Mouse (Mus musculus): ENCODE measurements at regions not wholly inside any gene's neighbourhood (a gene's known extent, or its start where the extent isn't known, plus 50 kb on each side); places are given as distances from the start of the nearest gene placed in this dataset.
A peak's percentile ranks its signal among the peaks of the same experiment; 100 is the strongest.
"Not testable (repeated sequence)": the region's sequence is repeated elsewhere in the genome, so short reads cannot be mapped to it uniquely, and the experiment has no call there.

- Histone ChIP-seq H3K9me3 (ENCODE audit: low read length) (no peaks in the 10 kb centered on the region), H3K4me3 (replicated peaks; ENCODE audit: low read length) (no peak overlapping the region)
- TF ChIP-seq CTCF (conservative IDR thresholded peaks at IDR 0.05; ENCODE audit: low read length): no peak
- TF ChIP-seq POU5F1 (IDR thresholded peaks at IDR 0.05; ENCODE audit: borderline replicate concordance, low read length): no peak
- TF ChIP-seq NANOG (IDR thresholded peaks at IDR 0.05; ENCODE audit: borderline replicate concordance, low read length): no peak
Observed at GRCm38 (mm10) chr3:53737161-53737560, 80.0 kb upstream of the Frem2 start.

GRCm38 (mm10) chr3:53735607-53736006, 78.5 kb upstream of the Frem2 start:
- H3K27me3 ChIP-seq (ENCODE audit: insufficient read depth, low read length); H3K36me3 ChIP-seq (ENCODE audit: insufficient read depth, low read length); H3K4me1 ChIP-seq (replicated peaks; ENCODE audit: low read depth, low read length); H3K9me3 ChIP-seq (ENCODE audit: low read length); H3K4me3 ChIP-seq (replicated peaks; ENCODE audit: low read length): not testable (repeated sequence)

More at GRCm38 (mm10) chr3:53737161-53737560, 80.0 kb upstream of the Frem2 start:
- Histone ChIP-seq H3K27me3 (ENCODE audit: insufficient read depth, low read length) (no peaks in the 10 kb centered on the region), H3K36me3 (ENCODE audit: insufficient read depth, low read length) (no peaks in the 10 kb centered on the region), H3K4me1 (replicated peaks; ENCODE audit: low read depth, low read length) (no peaks in the 10 kb centered on the region)

GRCm38 (mm10) chr3:53735147-53735546, 78.0 kb upstream of the Frem2 start:
- Histone ChIP-seq H3K36me3 (ENCODE audit: insufficient read depth, low read length) (no peaks in the 10 kb centered on the region), H3K27me3 (ENCODE audit: insufficient read depth, low read length) (no peaks in the 10 kb centered on the region), H3K4me3 (replicated peaks; ENCODE audit: low read length) (no peak overlapping the region), H3K9me3 (ENCODE audit: low read length) (no peaks in the 10 kb centered on the region), H3K4me1 (replicated peaks; ENCODE audit: low read depth, low read length) (no peaks in the 10 kb centered on the region)
- TF ChIP-seq CTCF (conservative IDR thresholded peaks at IDR 0.05; ENCODE audit: low read length) (peak; percentile 35), POU5F1 (IDR thresholded peaks at IDR 0.05; ENCODE audit: borderline replicate concordance, low read length) (no peak)

GRCm38 (mm10) chr3:53730440-53730839, 73.3 kb upstream of the Frem2 start:
- no peak for TF ChIP-seq NANOG (IDR thresholded peaks at IDR 0.05; ENCODE audit: borderline replicate concordance, low read length)
- TF ChIP-seq CTCF (conservative IDR thresholded peaks at IDR 0.05; ENCODE audit: low read length): no peak
- no peak for TF ChIP-seq POU5F1 (IDR thresholded peaks at IDR 0.05; ENCODE audit: borderline replicate concordance, low read length)
- H3K9me3 ChIP-seq (ENCODE audit: low read length): peaks cover 7% of the 10 kb centered on the region
- H3K27me3 ChIP-seq (ENCODE audit: insufficient read depth, low read length): no peaks in the 10 kb centered on the region
- no peaks in the 10 kb centered on the region for H3K36me3 ChIP-seq (ENCODE audit: insufficient read depth, low read length)
- H3K4me3 ChIP-seq (replicated peaks; ENCODE audit: low read length): no peak overlapping the region
- no peaks in the 10 kb centered on the region for H3K4me1 ChIP-seq (replicated peaks; ENCODE audit: low read depth, low read length)

GRCm38 (mm10) chr3:53729810-53730209, 72.7 kb upstream of the Frem2 start:
- no peaks in the 10 kb centered on the region for H3K27me3 ChIP-seq (ENCODE audit: insufficient read depth, low read length)
- H3K4me3 ChIP-seq (replicated peaks; ENCODE audit: low read length): no peak overlapping the region
- peaks cover 13% of the 10 kb centered on the region for H3K9me3 ChIP-seq (ENCODE audit: low read length)
- no peaks in the 10 kb centered on the region for H3K4me1 ChIP-seq (replicated peaks; ENCODE audit: low read depth, low read length)
- no peaks in the 10 kb centered on the region for H3K36me3 ChIP-seq (ENCODE audit: insufficient read depth, low read length)
- TF ChIP-seq NANOG (IDR thresholded peaks at IDR 0.05; ENCODE audit: borderline replicate concordance, low read length) (no peak), CTCF (conservative IDR thresholded peaks at IDR 0.05; ENCODE audit: low read length) (peak; percentile 82), POU5F1 (IDR thresholded peaks at IDR 0.05; ENCODE audit: borderline replicate concordance, low read length) (no peak)

GRCm38 (mm10) chr3:53729131-53729530, 72.0 kb upstream of the Frem2 start:
- TF ChIP-seq NANOG (IDR thresholded peaks at IDR 0.05; ENCODE audit: borderline replicate concordance, low read length) (no peak), POU5F1 (IDR thresholded peaks at IDR 0.05; ENCODE audit: borderline replicate concordance, low read length) (no peak), CTCF (conservative IDR thresholded peaks at IDR 0.05; ENCODE audit: low read length) (no peak)
- no peak overlapping the region for H3K4me3 ChIP-seq (replicated peaks; ENCODE audit: low read length)
- H3K36me3 ChIP-seq (ENCODE audit: insufficient read depth, low read length): no peaks in the 10 kb centered on the region
- no peaks in the 10 kb centered on the region for H3K4me1 ChIP-seq (replicated peaks; ENCODE audit: low read depth, low read length)
- H3K27me3 ChIP-seq (ENCODE audit: insufficient read depth, low read length): no peaks in the 10 kb centered on the region
- peaks cover 18% of the 10 kb centered on the region for H3K9me3 ChIP-seq (ENCODE audit: low read length)

- TF ChIP-seq POU5F1 (IDR thresholded peaks at IDR 0.05; ENCODE audit: borderline replicate concordance, low read length) (no peak), CTCF (conservative IDR thresholded peaks at IDR 0.05; ENCODE audit: low read length) (peak; percentile 59)
- no peaks in the 10 kb centered on the region for H3K27me3 ChIP-seq (ENCODE audit: insufficient read depth, low read length)
- H3K4me1 ChIP-seq (replicated peaks; ENCODE audit: low read depth, low read length): no peaks in the 10 kb centered on the region
- H3K4me3 ChIP-seq (replicated peaks; ENCODE audit: low read length): no peak overlapping the region
- H3K36me3 ChIP-seq (ENCODE audit: insufficient read depth, low read length): no peaks in the 10 kb centered on the region
- H3K9me3 ChIP-seq (ENCODE audit: low read length): peaks cover 26% of the 10 kb centered on the region
Observed at GRCm38 (mm10) chr3:53727737-53728136, 70.6 kb upstream of the Frem2 start.

- H3K27me3 ChIP-seq (ENCODE audit: insufficient read depth, low read length): no peaks in the 10 kb centered on the region
- TF ChIP-seq NANOG (IDR thresholded peaks at IDR 0.05; ENCODE audit: borderline replicate concordance, low read length): no peak
- TF ChIP-seq CTCF (conservative IDR thresholded peaks at IDR 0.05; ENCODE audit: low read length): no peak
- no peak for TF ChIP-seq POU5F1 (IDR thresholded peaks at IDR 0.05; ENCODE audit: borderline replicate concordance, low read length)
- no peak overlapping the region for H3K4me3 ChIP-seq (replicated peaks; ENCODE audit: low read length)
Observed at GRCm38 (mm10) chr3:53707101-53707500, 49.9 kb upstream of the Frem2 start.

More at GRCm38 (mm10) chr3:53707101-53707500, 49.9 kb upstream of the Frem2 start:
- no peaks in the 10 kb centered on the region for H3K36me3 ChIP-seq (ENCODE audit: insufficient read depth, low read length)
- H3K9me3 ChIP-seq (ENCODE audit: low read length): no peaks in the 10 kb centered on the region
- no peaks in the 10 kb centered on the region for H3K4me1 ChIP-seq (replicated peaks; ENCODE audit: low read depth, low read length)
